Mouse (Mus musculus): ENCODE measurements at regions not wholly inside any gene's neighbourhood (a gene's known extent, or its start where the extent isn't known, plus 50 kb on each side); places are given as distances from the start of the nearest gene placed in this dataset.

DNA sequence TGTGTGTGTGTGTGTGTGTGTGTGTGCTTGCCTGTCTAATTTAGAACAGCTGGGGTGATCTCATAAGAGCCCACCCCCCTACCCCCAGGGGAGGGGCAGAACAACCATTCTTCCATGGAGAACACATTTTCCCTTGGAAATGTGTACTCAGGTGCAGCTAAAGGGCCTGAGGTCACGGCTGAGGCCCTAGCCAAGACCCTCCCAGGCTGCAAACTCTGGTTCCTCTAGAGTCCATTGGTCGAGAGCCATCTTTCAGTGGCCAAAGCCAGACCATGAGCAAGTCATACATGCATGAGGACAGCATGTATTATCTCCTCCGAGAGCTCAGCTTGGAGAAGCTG, 154.9 kb upstream of the Tnp1 start:
- DNase-seq (ENCODE audit: extremely low read depth): no peak
- H3K79me2 ChIP-seq (replicated peaks; ENCODE audit: control insufficient read depth, extremely low read depth, insufficient read depth, poor library complexity, severe bottlenecking): no peaks in the 10 kb centered on the region
- no peak overlapping the region for H3K4me2 ChIP-seq (ENCODE audit: insufficient read depth, low read depth, poor library complexity, severe bottlenecking)
- in situ Hi-C loops (cut with MboI; ENCODE audit: low pct_ligation_motif_present, low pct_unique_long_range_greater_than_20kb, low sequenced_read_pairs) (no loop called here), dilution Hi-C loops (cut with MboI; ENCODE audit: extremely low pct_ligation_motif_present, extremely low pct_unique_long_range_greater_than_20kb, low sequenced_read_pairs) (no loop called here)
- TF ChIP-seq NELFE (IDR thresholded peaks at IDR 0.05; ENCODE audit: low read depth, low read length): no peak
- TF ChIP-seq CTCF (conservative IDR thresholded peaks at IDR 0.05 in 1 of 2, IDR thresholded peaks at IDR 0.05 in 1 of 2; ENCODE audit: low read depth in 2 of 2, low read length in 2 of 2): no peak
- TF ChIP-seq E2F4 (IDR thresholded peaks at IDR 0.05; ENCODE audit: insufficient replicate concordance, low read depth, low read length): no peak
- TF ChIP-seq MAX (IDR thresholded peaks at IDR 0.05; ENCODE audit: low read length): no peak
- no peak for TF ChIP-seq ZMIZ1 (IDR thresholded peaks at IDR 0.05; ENCODE audit: low read depth, low read length)
- no peak for TF ChIP-seq TCF12 (IDR thresholded peaks at IDR 0.05; ENCODE audit: low read depth, low read length)
- TF ChIP-seq ETS1 (conservative IDR thresholded peaks at IDR 0.05; ENCODE audit: low read depth, low read length): no peak
- TF ChIP-seq IRF4 (IDR thresholded peaks at IDR 0.05; ENCODE audit: low read depth, low read length): no peak
- TF ChIP-seq MEF2A (IDR thresholded peaks at IDR 0.05; ENCODE audit: borderline replicate concordance, low read depth, low read length): no peak
- TF ChIP-seq GABPA (IDR thresholded peaks at IDR 0.05; ENCODE audit: insufficient replicate concordance, low read depth, low read length): no peak
- no peak for TF ChIP-seq TBP (conservative IDR thresholded peaks at IDR 0.05; ENCODE audit: low read depth, low read length)
- no peak for TF ChIP-seq HCFC1 (IDR thresholded peaks at IDR 0.05; ENCODE audit: low read depth, low read length)
- no peak for TF ChIP-seq ZNF384 (IDR thresholded peaks at IDR 0.05; ENCODE audit: low read depth, low read length)
- TF ChIP-seq ZKSCAN1 (IDR thresholded peaks at IDR 0.05; ENCODE audit: borderline replicate concordance, low read depth, low read length): no peak
- TF ChIP-seq USF1 (IDR thresholded peaks at IDR 0.05; ENCODE audit: low read depth, low read length): no peak
- no peak for TF ChIP-seq SIN3A (IDR thresholded peaks at IDR 0.05; ENCODE audit: low read length)
- H3K4me1 ChIP-seq (ENCODE audit: control insufficient read depth in 1 of 2, insufficient read depth in 2 of 2): no peaks in the 10 kb centered on the region
- H3K9me3 ChIP-seq (replicated peaks; ENCODE audit: low read length): peaks cover 23% of the 10 kb centered on the region
- H3K27ac ChIP-seq (ENCODE audit: insufficient read depth, low read depth): no peak overlapping the region
- no peak overlapping the region for H3K9ac ChIP-seq (ENCODE audit: insufficient read depth, low read depth)
- H3K36me3 ChIP-seq (replicated peaks in 1 of 2; ENCODE audit: control insufficient read depth in 1 of 2, insufficient read depth in 1 of 2, low read length in 1 of 2): no peaks in the 10 kb centered on the region
- H3K27me3 ChIP-seq (replicated peaks): peaks cover 62% of the 10 kb centered on the region
- H3K4me3 ChIP-seq (replicated peaks in 1 of 3; ENCODE audit: low read depth in 2 of 3, low read length in 2 of 3, poor library complexity in 1 of 3): no peak overlapping the region

DNA sequence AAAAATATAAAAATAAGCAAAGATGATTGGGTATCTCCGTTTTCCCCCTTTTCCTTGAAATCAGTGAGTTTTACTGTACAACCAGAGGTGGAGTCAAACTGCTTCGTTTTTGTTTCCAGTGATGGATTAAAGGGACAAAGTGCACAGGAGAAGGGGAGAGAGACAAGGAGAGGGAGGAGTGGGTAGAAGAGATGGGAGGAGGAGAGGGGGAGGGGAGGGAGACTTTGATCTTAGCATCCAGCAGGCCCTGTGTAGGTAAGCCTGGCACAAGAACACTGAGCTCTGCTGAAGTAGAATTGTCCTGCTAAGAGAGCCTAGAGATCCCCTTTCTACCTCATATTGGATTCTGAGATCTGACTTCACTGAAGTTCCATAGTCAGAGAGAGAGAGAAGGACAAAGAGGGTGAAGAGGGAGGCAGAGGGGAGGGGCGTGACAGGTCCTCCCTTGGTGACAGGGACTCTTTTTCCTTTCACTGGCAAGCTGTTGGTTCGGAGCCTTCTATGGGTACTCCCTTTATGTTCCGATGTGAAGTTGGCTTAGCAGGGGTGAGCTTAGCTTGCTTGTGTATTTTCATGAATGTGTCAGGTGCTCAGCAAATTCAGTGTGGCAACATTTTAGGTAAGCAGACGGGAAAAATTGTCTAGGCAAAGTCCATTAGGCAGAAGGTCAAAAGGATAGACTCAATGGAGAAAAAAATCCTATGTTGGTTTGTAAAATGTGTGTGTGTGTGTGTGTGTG, 154.4 kb upstream of the Tnp1 start:
- in situ Hi-C loops (cut with MboI; ENCODE audit: low pct_ligation_motif_present, low pct_unique_long_range_greater_than_20kb, low sequenced_read_pairs): no loop called here
- TF ChIP-seq UBTF (IDR thresholded peaks at IDR 0.05; ENCODE audit: low read depth, low read length): no peak
- no peak for TF ChIP-seq MEF2A (IDR thresholded peaks at IDR 0.05; ENCODE audit: borderline replicate concordance, low read depth, low read length)
- no peak for TF ChIP-seq CHD1 (IDR thresholded peaks at IDR 0.05; ENCODE audit: low read depth, low read length)
- no peak for TF ChIP-seq USF2 (conservative IDR thresholded peaks at IDR 0.05; ENCODE audit: low read depth, low read length)
- TF ChIP-seq HCFC1 (IDR thresholded peaks at IDR 0.05; ENCODE audit: low read depth, low read length): no peak
- no peak for TF ChIP-seq POLR2A (IDR thresholded peaks at IDR 0.05; ENCODE audit: low read depth, low read length)
- TF ChIP-seq JUN (IDR thresholded peaks at IDR 0.05; ENCODE audit: insufficient read depth, low read depth, low read length): no peak
- TF ChIP-seq TBP (conservative IDR thresholded peaks at IDR 0.05; ENCODE audit: low read depth, low read length): no peak
- no peak for TF ChIP-seq ELF1 (IDR thresholded peaks at IDR 0.05; ENCODE audit: low read depth, low read length)
- no peak for TF ChIP-seq MAZ (IDR thresholded peaks at IDR 0.05; ENCODE audit: low read depth, low read length)
- no peak for TF ChIP-seq ZC3H11A (IDR thresholded peaks at IDR 0.05; ENCODE audit: low read depth, low read length)

More for the DNA sequence above, 154.4 kb upstream of the Tnp1 start:
- Histone ChIP-seq H3K9me3 (replicated peaks; ENCODE audit: low read length) (peaks cover 23% of the 10 kb centered on the region), H3K4me3 (replicated peaks in 1 of 3; ENCODE audit: low read depth in 2 of 3, low read length in 2 of 3, poor library complexity in 1 of 3) (no peak overlapping the region), H3K27me3 (replicated peaks) (peaks cover 60% of the 10 kb centered on the region), H3K4me1 (ENCODE audit: control insufficient read depth in 1 of 2, insufficient read depth in 2 of 2) (no peaks in the 10 kb centered on the region), H3K4me2 (ENCODE audit: insufficient read depth, low read depth, poor library complexity, severe bottlenecking) (no peak overlapping the region), H3K79me2 (replicated peaks; ENCODE audit: control insufficient read depth, extremely low read depth, insufficient read depth, poor library complexity, severe bottlenecking) (no peaks in the 10 kb centered on the region), H3K27ac (ENCODE audit: insufficient read depth, low read depth) (no peak overlapping the region), H3K9ac (ENCODE audit: insufficient read depth, low read depth) (no peak overlapping the region), H3K36me3 (replicated peaks in 1 of 2; ENCODE audit: control insufficient read depth in 1 of 2, insufficient read depth in 1 of 2, low read length in 1 of 2) (no peaks in the 10 kb centered on the region)
- no peak for DNase-seq (ENCODE audit: extremely low read depth)
- dilution Hi-C loops (cut with MboI; ENCODE audit: extremely low pct_ligation_motif_present, extremely low pct_unique_long_range_greater_than_20kb, low sequenced_read_pairs): no loop called here
